Mouse (Mus musculus) Patski (cell line): Measurements from ENCODE around the gene Immp2l. TPM values are rescaled to one million over a fixed set of nuclear protein-coding genes. Genes with fewer than 3 reads are reported as not detected.

Source experiments
- ATAC-seq: fragments of 100-300 bp; one replicate; pipeline ENCODE4 v1.8.0; 2021
- CTCF ChIA-PET: fragments of 350-600 bp; sonication (Branson Sonifier 250); formaldehyde crosslinking; loops from one replicate; lab custom pipeline; 2022; ENCODE audit warnings: inconsistent platforms; lab: Charles Lee
- POLR2A ChIA-PET: fragments of 350-600 bp; sonication (Branson Sonifier 250); formaldehyde crosslinking; loops from one replicate; lab custom pipeline; 2022; ENCODE audit warnings: antibody characterized with exemption, inconsistent platforms; lab: Charles Lee
- DNase-seq: peaks from one replicate; pipeline ENCODE4 v3.0.0-alpha.2; 2011; ENCODE audit warnings: low read depth, low spot score
- H3K27me3 ChIP-seq: fragments of 371-371 bp; one replicate; pipeline ENCODE4 v1.5.1; 2021
- CTCF ChIP-seq: fragments of 100-300 bp; IDR thresholded peaks from one replicate; pipeline ENCODE4 v1.5.1; 2021
- in situ Hi-C: fragments of 300-500 bp; cut with MboI; formaldehyde crosslinking; loops from 3 replicates; pipeline ENCODE4 v1.11.1; 2018; ENCODE audit warnings: low pct_unique_long_range_greater_than_20kb, mixed read lengths
- polyA plus RNA-seq: library from polyadenylated mRNA; unstranded; gene quantifications from one replicate; pipeline ENCODE4 v1.2.3, GENCODE M21; 2021

Gene Immp2l
- polyA plus RNA-seq, 1 experiment from 2014 or later: 21.6 TPM

DNA sequence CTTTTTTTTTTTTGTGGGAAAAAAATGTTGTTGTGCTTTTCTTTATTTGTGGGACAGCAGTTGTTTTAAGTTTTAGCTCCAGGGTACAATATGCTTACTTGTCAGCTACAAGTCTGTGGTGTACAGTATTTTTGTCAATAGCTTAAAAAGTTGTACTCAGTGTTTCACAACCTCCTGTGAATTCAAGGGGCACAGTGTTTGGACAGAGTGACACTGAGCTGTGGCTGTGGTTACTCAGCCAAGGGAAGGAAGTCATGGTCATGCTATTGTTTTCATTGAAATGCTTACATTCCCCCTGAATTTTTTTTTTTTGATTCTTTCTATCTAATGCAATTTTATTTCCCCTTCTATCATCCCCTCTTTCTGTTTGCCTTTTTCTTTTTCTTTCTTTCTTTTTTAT is 159.0 kb downstream of the Immp2l start:
- ATAC-seq (no peak), DNase-seq (no peak)
- no peaks in the 10 kb centered on the region for H3K27me3 ChIP-seq
- TF ChIP-seq CTCF: no peak
- ChIA-PET CTCF (no interaction called here), POLR2A (interaction anchor here (0.7 kb wide), 1 partner anchor 94 kb away, joined by 3 read pairs; no protein-coding TSS in a partner anchor)
- in situ Hi-C loops: no loop called here

DNA sequence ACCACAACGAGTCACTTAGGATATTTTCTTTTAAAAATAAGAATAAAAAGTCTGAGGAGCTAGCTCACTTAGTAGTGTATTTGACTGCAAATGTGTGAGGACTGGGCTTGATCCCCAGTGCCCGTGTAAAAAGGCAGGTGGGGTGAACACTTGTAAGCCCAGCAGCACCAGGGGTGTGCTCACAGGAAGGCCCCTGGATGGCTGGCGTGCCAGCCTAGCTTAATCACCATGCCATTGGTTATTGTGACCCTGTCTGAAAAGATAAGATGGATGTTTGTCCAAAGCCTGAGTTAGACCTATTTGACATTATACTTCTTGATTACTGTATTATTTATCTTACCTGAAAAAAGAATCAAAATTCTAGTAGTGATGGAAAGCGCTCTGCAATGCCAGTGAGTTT is 161.2 kb downstream of the Immp2l start:
- in situ Hi-C loops: no loop called here
- ATAC-seq: no peak
- CTCF ChIA-PET: no interaction called here

DNA sequence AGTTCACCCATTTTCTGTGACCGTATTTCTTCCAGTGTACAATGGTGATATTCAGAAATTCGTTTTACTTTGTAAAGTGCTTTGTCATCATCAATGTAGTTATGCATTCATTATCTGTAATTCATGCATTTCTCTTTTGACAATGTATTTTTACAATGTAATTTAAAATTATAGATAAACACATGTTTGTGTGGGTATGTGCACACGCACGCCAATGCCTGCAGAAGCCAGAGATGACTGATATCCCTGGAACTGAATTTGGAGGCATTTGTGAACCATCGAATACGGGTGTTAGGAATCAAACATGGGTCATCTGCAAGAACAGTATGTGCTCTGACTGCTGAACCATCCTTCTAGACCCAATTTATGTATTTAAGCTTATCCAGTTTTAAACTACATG is 161.6 kb downstream of the Immp2l start:
- no peak for TF ChIP-seq CTCF
- DNase-seq: no peak
- CTCF ChIA-PET: no interaction called here
- in situ Hi-C loops: no loop called here
- POLR2A ChIA-PET: no interaction called here
- no peaks in the 10 kb centered on the region for H3K27me3 ChIP-seq
- ATAC-seq: no peak

More for the DNA sequence above, 161.2 kb downstream of the Immp2l start:
- no peak for TF ChIP-seq CTCF
- no peak for DNase-seq
- no peaks in the 10 kb centered on the region for H3K27me3 ChIP-seq
- POLR2A ChIA-PET: no interaction called here

DNA sequence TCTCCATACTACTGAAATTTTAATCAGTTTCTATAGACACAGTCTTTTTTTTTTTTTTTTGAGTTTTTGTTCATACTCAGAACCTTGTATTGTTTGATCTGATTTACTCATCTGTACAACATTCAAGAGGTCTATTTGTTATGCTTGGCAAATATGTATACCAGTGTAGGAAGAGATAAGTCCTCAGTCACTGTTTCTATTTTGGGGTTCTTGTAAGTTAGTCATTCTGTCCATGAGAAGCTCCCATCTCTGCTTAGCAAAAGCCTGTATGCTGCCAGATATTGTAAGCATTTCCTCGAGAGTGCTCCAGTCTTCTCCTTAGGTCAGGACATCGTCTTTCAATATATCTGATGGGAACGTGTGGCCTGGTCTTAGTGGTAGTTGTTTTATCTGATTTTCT is 168.9 kb downstream of the Immp2l start:
- ChIA-PET CTCF (interaction anchor here (1.6 to 2.5 kb wide), 2 partner anchors 9 to 17 kb away, joined by 4 to 7 read pairs; no protein-coding TSS in a partner anchor), POLR2A (no interaction called here)

DNA sequence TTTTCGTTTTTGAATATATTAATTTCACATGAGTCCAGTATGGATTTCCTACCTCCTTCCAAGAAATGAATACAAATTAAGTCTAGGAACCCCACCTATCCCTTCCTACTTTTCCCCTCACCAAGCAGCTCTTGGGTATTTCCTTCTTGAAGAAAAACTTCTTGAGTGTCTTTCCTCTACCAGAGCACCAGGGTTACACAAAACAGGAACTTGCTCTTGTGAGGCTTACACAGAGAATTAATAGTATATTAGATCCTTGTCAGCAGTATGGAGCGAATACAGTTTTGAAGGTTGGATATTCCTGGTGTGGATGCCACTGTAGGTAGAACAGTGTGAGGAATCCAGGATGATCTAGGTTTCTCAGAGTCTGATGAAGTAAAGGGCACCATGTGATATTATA is 172.5 kb downstream of the Immp2l start:
- no peak for ATAC-seq
- no peak for DNase-seq
- in situ Hi-C loops: no loop called here
- H3K27me3 ChIP-seq: no peaks in the 10 kb centered on the region
- ChIA-PET CTCF (interaction anchor here (1.5 kb wide), 1 partner anchor 12 kb away, joined by 4 read pairs; no protein-coding TSS in a partner anchor), POLR2A (no interaction called here)
- no peak for TF ChIP-seq CTCF

More for the DNA sequence above, 168.9 kb downstream of the Immp2l start:
- TF ChIP-seq CTCF: no peak
- ATAC-seq (peak; percentile 66), DNase-seq (no peak)
- no peaks in the 10 kb centered on the region for H3K27me3 ChIP-seq
- in situ Hi-C loops: no loop called here

DNA sequence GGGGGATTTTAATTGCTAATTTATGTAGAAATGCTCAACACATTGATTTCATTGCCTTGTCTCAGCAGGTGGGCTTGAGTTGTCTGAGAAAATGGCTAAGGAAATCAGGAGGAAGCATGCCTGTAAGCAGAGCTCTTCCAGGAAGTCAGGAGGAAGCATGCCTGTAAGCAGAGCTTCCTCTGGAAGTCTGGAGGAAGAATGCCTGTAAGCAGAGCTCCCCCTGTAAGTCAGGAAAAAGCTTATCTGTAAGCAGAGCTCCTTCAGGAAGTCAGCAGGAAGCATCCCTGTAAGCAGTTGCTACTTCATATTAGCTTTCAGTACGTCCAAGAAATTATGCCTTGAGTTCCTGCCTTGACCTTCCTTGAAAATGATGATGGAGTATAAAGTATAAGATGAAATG is 191.3 kb downstream of the Immp2l start:
- no peaks in the 10 kb centered on the region for H3K27me3 ChIP-seq
- in situ Hi-C loops: no loop called here
- ChIA-PET CTCF (interaction anchor here (1.5 kb wide), 1 partner anchor 23 kb away, joined by 4 read pairs; no protein-coding TSS in a partner anchor), POLR2A (interaction anchor here (0.7 kb wide), 1 partner anchor 8 kb away, joined by 4 read pairs; no protein-coding TSS in a partner anchor)
- no peak for TF ChIP-seq CTCF
- no peak for ATAC-seq
- DNase-seq: no peak

DNA sequence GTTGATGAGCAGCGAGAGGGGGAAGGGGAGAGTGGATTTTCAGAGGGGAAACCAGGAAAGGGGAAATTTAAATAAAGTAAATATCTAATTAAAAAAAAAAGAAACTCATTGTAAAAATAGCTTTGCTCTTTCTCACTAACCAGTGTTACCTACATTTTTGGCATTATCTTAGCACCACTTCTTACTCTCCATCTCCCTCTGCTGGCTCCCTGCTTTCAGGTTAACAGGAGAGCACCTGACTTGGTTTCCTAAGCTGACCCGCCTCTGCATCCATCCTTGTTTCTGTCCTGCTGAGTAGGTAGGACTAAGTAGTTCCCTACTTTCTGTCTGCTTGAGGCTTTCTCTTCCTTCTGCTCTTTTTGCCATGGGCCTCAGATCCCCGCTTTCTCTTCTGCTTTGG is 198.0 kb downstream of the Immp2l start:
- POLR2A ChIA-PET: no interaction called here
- H3K27me3 ChIP-seq: no peaks in the 10 kb centered on the region
- peak; percentile 44 for TF ChIP-seq CTCF
- DNase-seq: no peak
- CTCF ChIA-PET: no interaction called here
- ATAC-seq: peak; percentile 26
- in situ Hi-C loops: no loop called here

DNA sequence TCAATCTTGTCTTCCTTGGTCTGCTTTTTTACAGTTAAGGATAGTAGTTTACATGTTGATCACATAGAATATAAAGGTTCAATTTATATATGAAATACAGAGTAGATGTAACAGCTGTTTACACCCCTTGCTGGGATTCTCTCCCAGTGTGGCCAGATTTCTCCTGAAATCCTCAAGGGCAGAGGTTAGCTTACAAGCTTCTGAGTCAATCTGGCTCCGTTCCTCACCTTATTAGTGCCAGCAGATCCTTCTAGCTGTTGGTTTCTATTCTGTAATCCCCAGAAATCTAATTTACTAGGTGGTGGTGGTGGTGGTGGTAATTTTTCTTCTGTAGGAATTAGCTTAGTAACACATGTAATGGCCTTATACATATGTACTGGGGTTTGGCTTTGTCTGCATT is 199.8 kb downstream of the Immp2l start:
- no peak for DNase-seq
- POLR2A ChIA-PET: no interaction called here
- no peak for ATAC-seq
- CTCF ChIA-PET: interaction anchor here (1.2 kb wide), 1 partner anchor 10 kb away, joined by 3 read pairs; no protein-coding TSS in a partner anchor
- no peaks in the 10 kb centered on the region for H3K27me3 ChIP-seq
- TF ChIP-seq CTCF: no peak
- in situ Hi-C loops: no loop called here

DNA sequence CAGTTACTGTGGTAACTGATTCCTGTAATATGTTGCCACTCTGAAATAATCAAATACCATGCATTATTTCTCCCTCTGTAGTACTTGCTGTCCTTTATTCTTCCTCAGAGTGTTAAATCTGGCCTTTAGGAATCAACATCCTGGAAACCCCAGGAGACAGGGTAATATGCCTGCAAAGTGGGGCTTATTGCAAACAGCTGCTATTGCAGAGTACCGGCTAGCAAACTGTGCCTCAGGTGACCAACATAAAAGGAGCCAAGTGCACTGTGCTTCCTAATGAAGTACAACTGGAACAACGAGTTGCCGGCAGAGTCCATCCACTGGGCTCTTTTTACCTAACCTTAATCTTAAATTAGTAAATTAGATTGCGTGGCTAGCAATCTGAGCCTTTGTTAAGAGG is 200.6 kb downstream of the Immp2l start:
- CTCF ChIA-PET: no interaction called here
- in situ Hi-C loops: no loop called here
- no peak for ATAC-seq
- no peak for DNase-seq
- POLR2A ChIA-PET: no interaction called here
- no peaks in the 10 kb centered on the region for H3K27me3 ChIP-seq
- no peak for TF ChIP-seq CTCF

DNA sequence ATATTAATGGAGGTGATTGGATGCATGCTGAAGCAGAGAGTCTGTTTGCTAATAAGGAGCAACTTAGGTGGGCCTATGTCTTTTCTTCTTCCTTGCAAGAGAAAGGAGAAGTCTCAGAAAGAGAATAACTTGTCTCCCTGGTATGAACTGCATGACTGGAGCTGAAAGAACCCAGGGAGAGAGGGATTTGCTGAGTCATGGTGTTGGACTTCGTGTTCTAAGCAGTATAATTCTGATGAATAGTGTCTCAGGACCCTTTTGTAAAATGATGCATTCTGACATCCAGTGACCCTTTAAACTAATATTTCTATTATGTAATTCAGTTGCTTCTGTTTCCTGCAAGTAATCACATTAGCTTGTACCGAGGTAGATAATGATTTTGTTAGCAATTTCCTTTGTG is 208.1 kb downstream of the Immp2l start:
- ATAC-seq: peak; percentile 98
- in situ Hi-C loops: no loop called here
- POLR2A ChIA-PET: no interaction called here

DNA sequence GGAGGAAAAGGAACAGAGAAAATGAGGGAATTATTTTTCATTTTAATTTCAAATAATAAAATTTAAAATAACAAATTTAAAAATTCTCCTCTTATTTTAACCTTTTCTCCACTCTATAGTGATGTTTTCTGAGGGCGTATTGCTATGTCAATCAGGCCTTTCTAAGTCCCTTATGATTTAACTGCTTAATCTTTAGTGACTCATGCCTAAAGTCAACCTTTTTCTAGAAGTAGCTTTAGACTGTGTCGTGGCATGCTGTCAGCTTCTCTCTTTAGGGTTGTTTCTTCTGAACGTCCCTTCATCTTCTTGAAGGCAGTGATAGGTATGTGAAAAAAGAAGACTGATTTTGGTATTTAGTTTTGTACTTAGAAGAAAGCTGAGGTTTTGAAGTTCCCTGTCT is 214.0 kb downstream of the Immp2l start:
- no peaks in the 10 kb centered on the region for H3K27me3 ChIP-seq
- TF ChIP-seq CTCF: no peak
- in situ Hi-C loops: no loop called here
- ChIA-PET CTCF (interaction anchor here (1.7 kb wide), 1 partner anchor 22 kb away, joined by 4 read pairs; no protein-coding TSS in a partner anchor), POLR2A (no interaction called here)
- no peak for ATAC-seq
- no peak for DNase-seq

More for the DNA sequence above, 208.1 kb downstream of the Immp2l start:
- peak; percentile 68 for DNase-seq
- CTCF ChIA-PET: no interaction called here
- no peaks in the 10 kb centered on the region for H3K27me3 ChIP-seq
- no peak for TF ChIP-seq CTCF

DNA sequence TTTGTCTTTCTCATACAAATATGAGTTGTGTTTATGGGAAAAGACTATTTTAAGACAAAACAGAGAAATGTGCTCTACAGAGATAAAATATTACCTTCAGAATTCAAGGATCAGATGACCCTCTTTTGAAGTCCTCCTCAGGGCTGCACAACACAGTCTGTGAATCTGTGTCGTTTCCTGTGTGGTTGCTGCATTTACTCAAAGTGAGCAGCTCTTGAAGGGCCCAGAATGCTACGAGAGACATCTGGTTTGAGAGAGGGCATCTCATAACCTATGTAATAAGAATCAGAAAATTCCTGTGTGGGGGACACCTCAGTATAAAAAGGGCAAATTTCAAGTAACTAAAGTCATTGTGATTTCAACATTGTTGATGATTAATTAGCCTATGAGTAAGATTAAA is 217.3 kb downstream of the Immp2l start:
- CTCF ChIA-PET: no interaction called here

More for the DNA sequence above, 217.3 kb downstream of the Immp2l start:
- DNase-seq: no peak
- H3K27me3 ChIP-seq: no peaks in the 10 kb centered on the region
- no peak for ATAC-seq
- no peak for TF ChIP-seq CTCF
- POLR2A ChIA-PET: no interaction called here
- in situ Hi-C loops: no loop called here
